Mouse (Mus musculus) embryonic facial prominence, embryonic 12.5 days (tissue): ENCODE results near the gene 1700029H14Rik. TPM values are rescaled to one million over a fixed set of nuclear protein-coding genes. Genes with fewer than 3 reads are reported as not detected.

Experiments
- ATAC-seq: fragments of 200-750 bp; cut with Nextera tagmentation; 2 replicates; pipeline ENCODE4 v1.8.0; 2017; ENCODE audit not compliant: insufficient number of reproducible peaks, insufficient read depth, low FRiP score, low TSS enrichment
- H3K27ac ChIP-seq: fragments of 300-500 bp; sonication (generic); 2 replicates; pipeline ENCODE4 v1.5.1; 2016; ENCODE audit warnings: mild to moderate bottlenecking
- H3K27me3 ChIP-seq: fragments of 300-500 bp; sonication (generic); 2 replicates; pipeline ENCODE4 v1.6.1; 2016; ENCODE audit warnings: mild to moderate bottlenecking, moderate library complexity
- H3K36me3 ChIP-seq: fragments of 300-500 bp; sonication (generic); 2 replicates; pipeline ENCODE4 v1.6.1; 2016; ENCODE audit warnings: mild to moderate bottlenecking
- H3K4me1 ChIP-seq: fragments of 300-500 bp; sonication (generic); 2 replicates; pipeline ENCODE4 v1.6.1; 2016
- H3K4me2 ChIP-seq: fragments of 300-500 bp; sonication (generic); replicated peaks from 2 replicates; pipeline ENCODE4 v1.6.1; 2016; ENCODE audit warnings: mild to moderate bottlenecking, moderate library complexity
- H3K4me3 ChIP-seq: fragments of 300-500 bp; sonication (generic); 2 replicates; pipeline ENCODE4 v1.5.1; 2016; ENCODE audit warnings: mild to moderate bottlenecking
- H3K9ac ChIP-seq: fragments of 300-500 bp; sonication (generic); 2 replicates; pipeline ENCODE4 v1.6.1; 2016; ENCODE audit warnings: mild to moderate bottlenecking, moderate library complexity
- H3K9me3 ChIP-seq: fragments of 300-500 bp; sonication (generic); 2 replicates; pipeline ENCODE4 v1.6.1; 2016; ENCODE audit warnings: mild to moderate bottlenecking, moderate library complexity
- WGBS: fragments of 180-500 bp; shearing (Covaris S2); methylation state at CpG from one replicate; pipeline ENCODE4 v1.1.7; 2016; 5-methylcytosine and 5-hydroxymethylcytosine counted together
- polyA plus RNA-seq: library from polyadenylated mRNA; unstranded; fragments of >200 nt; fragmentation: Nextera tagmentation; extraction: Ambion mirVana; gene quantifications from 2 replicates; pipeline ENCODE4 v1.2.1, GENCODE M21; 2016

Gene 1700029H14Rik
- polyA plus RNA-seq, 1 experiment from 2014 or later = not detected

DNA sequence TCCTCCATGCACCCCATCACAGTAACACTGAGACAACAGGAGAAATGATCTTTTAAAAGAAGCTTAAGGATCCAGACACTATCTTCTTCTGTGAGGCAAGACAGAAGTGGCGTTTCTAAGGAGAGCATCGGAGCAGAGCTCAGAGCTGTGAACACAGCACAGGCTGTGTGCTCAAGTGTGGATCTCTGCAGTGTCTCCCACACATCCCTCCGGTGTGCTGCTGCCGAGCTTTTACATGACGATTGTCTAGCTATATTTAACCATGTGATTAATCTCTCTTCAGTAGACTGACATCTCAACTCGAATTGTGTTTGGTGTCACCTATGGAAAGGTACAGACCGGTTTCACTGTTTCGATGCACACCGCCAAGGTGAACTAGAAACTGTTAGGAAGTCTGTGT, 42.8 kb downstream of the 1700029H14Rik start:
- no peak overlapping the region for H3K9ac ChIP-seq
- no peak overlapping the region for H3K27ac ChIP-seq
- H3K9me3 ChIP-seq = no peaks in the 10 kb centered on the region
- no peak overlapping the region for H3K4me2 ChIP-seq
- no peaks in the 10 kb centered on the region for H3K36me3 ChIP-seq
- no peak for ATAC-seq
- no peak overlapping the region for H3K4me3 ChIP-seq
- 87% methylated on average over 9 of the region's 9 CpGs for WGBS
- H3K27me3 ChIP-seq = no peaks in the 10 kb centered on the region; the same call in 1 of the 2 replicates
- no peaks in the 10 kb centered on the region for H3K4me1 ChIP-seq

DNA sequence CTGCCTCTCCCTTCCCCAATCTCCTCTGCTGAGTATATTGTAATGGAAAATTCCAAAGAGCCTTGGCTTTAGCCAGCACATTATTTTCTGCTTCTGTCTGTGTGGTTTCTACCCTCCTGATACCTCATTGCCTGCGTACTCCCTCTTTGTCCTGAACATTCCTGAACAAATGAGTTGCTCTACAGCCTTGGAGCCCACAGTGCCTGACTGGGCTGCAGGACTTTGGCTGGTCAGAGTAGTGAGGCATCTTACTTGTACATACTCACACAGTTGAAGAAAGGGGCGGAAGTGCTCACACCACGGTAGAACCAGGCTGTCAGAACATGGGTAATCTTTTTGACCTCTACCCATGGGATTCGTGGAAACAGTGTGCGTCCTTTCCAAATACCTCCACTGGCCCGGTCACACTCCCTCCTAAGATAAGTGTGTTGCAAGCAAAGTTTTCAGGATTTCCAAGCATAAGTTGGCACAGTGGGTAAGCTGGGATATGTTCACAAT, 44.9 kb downstream of the 1700029H14Rik start:
- H3K4me2 ChIP-seq = no peak overlapping the region
- no peak overlapping the region for H3K9ac ChIP-seq
- no peaks in the 10 kb centered on the region for H3K36me3 ChIP-seq
- H3K4me1 ChIP-seq = no peaks in the 10 kb centered on the region
- no peaks in the 10 kb centered on the region; the same call in 1 of the 2 replicates for H3K27me3 ChIP-seq
- no peak overlapping the region for H3K27ac ChIP-seq
- no peak overlapping the region for H3K4me3 ChIP-seq
- no peak for ATAC-seq
- H3K9me3 ChIP-seq = no peaks in the 10 kb centered on the region
- 85% methylated on average over 6 of the region's 6 CpGs for WGBS

DNA sequence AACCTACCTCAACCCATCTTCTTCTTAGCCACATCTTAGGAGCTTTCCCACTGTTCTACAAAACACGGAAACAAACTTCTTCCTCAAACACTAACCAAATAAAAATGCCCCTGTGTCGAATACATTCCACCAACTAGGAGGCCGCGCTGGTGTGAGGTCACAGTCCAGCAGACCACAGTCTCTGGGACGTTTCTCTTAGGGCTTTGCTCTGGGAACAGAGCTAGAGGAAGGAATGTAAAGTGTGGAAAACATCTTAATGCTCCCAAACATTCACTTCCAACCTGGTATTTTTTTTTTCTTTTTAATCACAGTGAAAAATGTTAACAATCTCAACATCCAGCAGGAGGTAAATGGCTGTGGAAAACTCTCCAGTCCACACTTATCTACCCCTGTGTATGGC, 45.5 kb downstream of the 1700029H14Rik start:
- no peaks in the 10 kb centered on the region for H3K4me1 ChIP-seq
- H3K9me3 ChIP-seq = no peaks in the 10 kb centered on the region
- 78% methylated on average over 5 of the region's 5 CpGs for WGBS
- ATAC-seq = no peak
- no peak overlapping the region for H3K4me3 ChIP-seq
- H3K9ac ChIP-seq = no peak overlapping the region
- H3K36me3 ChIP-seq = no peaks in the 10 kb centered on the region
- no peak overlapping the region for H3K4me2 ChIP-seq
- H3K27ac ChIP-seq = no peak overlapping the region
- H3K27me3 ChIP-seq = no peaks in the 10 kb centered on the region

DNA sequence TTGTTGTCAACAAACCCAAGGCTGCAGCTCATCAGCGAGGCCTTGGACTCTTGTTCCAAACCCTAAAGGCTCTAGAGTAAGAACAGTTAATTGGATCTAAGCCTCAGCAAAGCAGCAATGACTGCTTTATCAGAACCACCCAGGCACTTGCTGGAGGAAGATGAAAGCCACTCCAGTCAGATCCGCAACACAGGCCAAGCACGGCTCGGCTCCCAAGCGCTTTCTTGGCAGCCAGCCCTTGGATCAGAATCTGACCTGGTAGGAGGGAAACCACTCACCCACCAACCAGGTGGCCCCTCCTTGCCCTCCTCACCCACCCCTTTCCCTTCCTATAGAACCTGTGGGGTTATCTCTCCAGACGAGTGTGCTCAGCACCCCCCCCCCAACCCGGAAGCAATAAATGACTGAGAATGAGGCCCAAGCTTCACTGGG, 46.2 kb downstream of the 1700029H14Rik start:
- 81% methylated on average over 7 of the region's 7 CpGs for WGBS
- Histone ChIP-seq H3K4me1 (no peaks in the 10 kb centered on the region), H3K4me3 (no peak overlapping the region), H3K9me3 (no peaks in the 10 kb centered on the region), H3K9ac (no peak overlapping the region), H3K4me2 (no peak overlapping the region), H3K27me3 (no peaks in the 10 kb centered on the region), H3K36me3 (no peaks in the 10 kb centered on the region), H3K27ac (no peak overlapping the region)
- no peak for ATAC-seq

DNA sequence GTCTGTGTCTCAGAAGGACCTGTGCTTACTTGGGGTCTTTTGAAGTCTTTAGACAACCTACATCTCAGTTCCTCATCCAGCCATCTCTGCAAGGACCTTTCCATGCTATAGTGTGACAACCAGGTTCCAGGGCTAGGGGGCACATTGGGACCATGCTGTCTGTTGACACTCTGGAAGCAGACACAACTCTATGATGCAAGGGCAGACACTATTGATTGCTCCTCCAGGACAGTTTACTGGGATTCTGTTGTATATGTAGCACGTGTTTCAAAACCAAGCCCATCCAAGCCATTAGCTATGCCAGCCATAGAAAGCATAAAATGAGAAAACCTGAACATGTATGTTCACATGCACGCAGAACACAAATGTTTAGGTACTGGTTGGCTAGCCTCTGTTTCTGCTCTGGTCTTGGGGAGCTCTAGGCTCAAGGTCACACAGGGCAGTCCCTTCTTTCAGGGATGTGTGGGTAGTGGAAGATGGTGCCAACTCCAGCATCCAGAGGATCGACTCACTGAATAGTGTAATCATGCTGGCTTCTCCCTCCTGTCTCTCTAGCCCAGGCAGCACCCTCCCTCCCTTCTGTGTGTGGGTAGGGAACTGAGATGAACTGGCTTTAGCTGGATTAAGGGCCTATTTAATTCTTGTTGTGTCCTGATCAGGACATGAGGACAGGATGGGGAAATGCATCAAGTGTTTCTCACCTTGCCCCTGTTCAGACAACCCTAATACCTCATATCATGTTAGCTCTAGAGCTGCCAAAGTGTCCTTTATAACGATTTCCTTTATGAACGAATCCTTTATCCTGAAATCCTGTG, 48.5 kb downstream of the 1700029H14Rik start:
- Histone ChIP-seq H3K9ac (no peak overlapping the region), H3K36me3 (no peaks in the 10 kb centered on the region), H3K4me1 (no peaks in the 10 kb centered on the region), H3K9me3 (no peaks in the 10 kb centered on the region), H3K27me3 (no peaks in the 10 kb centered on the region), H3K4me3 (no peak overlapping the region), H3K27ac (no peak overlapping the region), H3K4me2 (no peak overlapping the region)
- 76% methylated on average over 5 of the region's 5 CpGs for WGBS
- ATAC-seq = no peak

DNA sequence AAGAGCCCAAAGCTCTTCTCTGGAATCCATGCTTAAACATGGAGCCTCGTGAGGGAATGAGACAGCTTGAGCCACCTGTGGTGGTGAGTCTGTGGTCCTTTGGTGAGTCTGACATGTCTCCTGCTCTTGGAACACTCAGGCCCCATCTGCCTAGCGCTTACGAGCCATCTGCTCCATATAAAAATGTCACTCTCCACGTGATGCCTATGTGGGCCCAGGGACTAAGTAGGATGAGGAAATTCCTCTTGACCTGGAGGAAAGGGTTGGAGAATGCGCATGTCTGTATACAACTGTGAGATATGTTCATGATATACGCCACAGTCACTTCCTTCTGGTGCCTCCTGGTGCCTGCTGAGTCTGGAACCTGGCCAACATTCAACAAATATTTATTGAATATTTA, 49.6 kb downstream of the 1700029H14Rik start:
- 77% methylated on average over 6 of the region's 6 CpGs for WGBS
- ATAC-seq = no peak

DNA sequence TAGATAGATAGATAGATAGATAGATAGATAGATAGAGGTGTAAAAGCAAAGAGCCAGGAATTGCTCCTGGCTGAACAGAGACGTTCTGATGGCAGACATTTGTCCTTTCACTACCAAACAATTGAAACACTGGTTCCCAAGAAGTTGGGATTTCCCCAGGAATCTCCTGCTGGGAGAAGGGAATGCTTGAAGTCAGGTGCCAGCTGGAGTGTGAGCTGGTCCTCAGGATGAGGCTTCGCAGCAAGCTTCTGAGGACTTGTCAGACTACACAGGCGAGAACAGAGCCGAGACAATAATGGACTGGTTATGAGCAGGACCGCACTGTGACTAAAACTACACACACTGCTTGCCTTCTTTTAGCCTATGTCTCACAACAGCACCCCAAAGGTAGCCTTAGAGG, 50.2 kb downstream of the 1700029H14Rik start:
- H3K4me1 ChIP-seq = no peaks in the 10 kb centered on the region
- H3K9ac ChIP-seq = no peak overlapping the region
- no peak for ATAC-seq
- no peak overlapping the region for H3K27ac ChIP-seq
- no peak overlapping the region for H3K4me2 ChIP-seq
- no peaks in the 10 kb centered on the region for H3K27me3 ChIP-seq
- WGBS = 77% methylated on average over 5 of the region's 5 CpGs
- no peaks in the 10 kb centered on the region for H3K36me3 ChIP-seq
- H3K9me3 ChIP-seq = no peaks in the 10 kb centered on the region
- no peak overlapping the region for H3K4me3 ChIP-seq

More for the DNA sequence above, 49.6 kb downstream of the 1700029H14Rik start:
- Histone ChIP-seq H3K9ac (no peak overlapping the region), H3K4me2 (no peak overlapping the region), H3K36me3 (no peaks in the 10 kb centered on the region), H3K9me3 (no peaks in the 10 kb centered on the region), H3K4me3 (no peak overlapping the region), H3K4me1 (no peaks in the 10 kb centered on the region), H3K27ac (no peak overlapping the region), H3K27me3 (no peaks in the 10 kb centered on the region)

DNA sequence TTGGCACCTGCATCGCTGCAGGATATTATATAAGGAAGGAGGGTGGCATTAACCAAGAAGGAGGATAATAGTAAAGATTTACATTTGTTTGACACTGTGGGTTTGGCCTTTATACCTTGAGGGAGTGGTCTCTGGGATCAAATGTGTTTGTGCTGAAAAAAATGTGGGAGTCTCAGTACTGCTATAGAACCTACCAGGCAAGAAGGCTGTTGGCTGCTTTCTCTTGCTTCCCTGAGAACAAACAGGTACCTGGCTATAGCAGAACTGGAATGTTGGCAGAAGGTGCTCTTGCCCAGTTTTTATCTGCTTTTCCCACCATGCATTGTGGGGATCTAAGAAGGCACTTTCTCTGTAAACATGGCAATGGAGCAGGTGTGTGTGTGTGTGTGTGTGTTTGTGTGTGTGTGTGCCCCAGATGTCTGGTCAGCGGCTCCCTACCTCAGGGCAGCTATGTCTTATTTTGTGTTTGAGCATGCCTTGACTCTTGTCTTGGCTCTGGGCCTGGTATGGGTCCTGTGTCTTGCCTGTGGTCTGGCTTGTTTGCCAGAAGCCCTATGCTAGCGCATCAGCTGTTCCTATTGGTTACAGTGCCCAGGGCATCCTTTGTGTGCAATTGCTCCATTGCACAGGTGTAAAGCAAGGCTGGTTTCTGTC, 54.9 kb downstream of the 1700029H14Rik start:
- no peak overlapping the region for H3K4me2 ChIP-seq
- H3K27me3 ChIP-seq = no peaks in the 10 kb centered on the region
- ATAC-seq = no peak
- no peak overlapping the region for H3K9ac ChIP-seq
- no peaks in the 10 kb centered on the region for H3K36me3 ChIP-seq
- H3K27ac ChIP-seq = no peak overlapping the region
- no peaks in the 10 kb centered on the region for H3K9me3 ChIP-seq
- no peak overlapping the region for H3K4me3 ChIP-seq
- 77% methylated on average over 3 of the region's 3 CpGs for WGBS
- H3K4me1 ChIP-seq = no peaks in the 10 kb centered on the region

DNA sequence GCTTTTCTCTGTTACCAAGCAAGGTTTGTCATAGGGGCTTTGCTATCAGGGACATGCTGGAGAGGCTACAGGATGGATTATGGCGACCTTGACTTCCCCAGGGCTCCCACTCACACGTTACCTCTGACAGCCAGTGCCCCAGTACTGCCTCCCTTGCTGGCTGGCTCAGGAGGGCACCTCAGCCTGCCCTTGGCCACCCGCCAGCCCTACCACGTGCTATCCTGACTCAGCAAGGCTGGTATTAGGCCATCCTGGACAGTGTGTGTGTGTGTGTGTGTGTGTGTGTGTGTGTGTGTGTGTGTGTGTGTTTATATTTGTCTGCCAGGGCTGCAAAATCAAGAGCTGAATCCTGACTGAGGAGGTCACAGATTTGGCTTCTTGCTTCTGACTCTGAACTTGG, 55.4 kb downstream of the 1700029H14Rik start:
- no peaks in the 10 kb centered on the region for H3K9me3 ChIP-seq
- H3K27me3 ChIP-seq = no peaks in the 10 kb centered on the region
- ATAC-seq = no peak
- no peak overlapping the region for H3K4me2 ChIP-seq
- 49% methylated on average over 4 of the region's 4 CpGs for WGBS
- H3K27ac ChIP-seq = no peak overlapping the region
- no peak overlapping the region for H3K4me3 ChIP-seq
- no peaks in the 10 kb centered on the region for H3K36me3 ChIP-seq
- H3K4me1 ChIP-seq = no peaks in the 10 kb centered on the region
- no peak overlapping the region for H3K9ac ChIP-seq

DNA sequence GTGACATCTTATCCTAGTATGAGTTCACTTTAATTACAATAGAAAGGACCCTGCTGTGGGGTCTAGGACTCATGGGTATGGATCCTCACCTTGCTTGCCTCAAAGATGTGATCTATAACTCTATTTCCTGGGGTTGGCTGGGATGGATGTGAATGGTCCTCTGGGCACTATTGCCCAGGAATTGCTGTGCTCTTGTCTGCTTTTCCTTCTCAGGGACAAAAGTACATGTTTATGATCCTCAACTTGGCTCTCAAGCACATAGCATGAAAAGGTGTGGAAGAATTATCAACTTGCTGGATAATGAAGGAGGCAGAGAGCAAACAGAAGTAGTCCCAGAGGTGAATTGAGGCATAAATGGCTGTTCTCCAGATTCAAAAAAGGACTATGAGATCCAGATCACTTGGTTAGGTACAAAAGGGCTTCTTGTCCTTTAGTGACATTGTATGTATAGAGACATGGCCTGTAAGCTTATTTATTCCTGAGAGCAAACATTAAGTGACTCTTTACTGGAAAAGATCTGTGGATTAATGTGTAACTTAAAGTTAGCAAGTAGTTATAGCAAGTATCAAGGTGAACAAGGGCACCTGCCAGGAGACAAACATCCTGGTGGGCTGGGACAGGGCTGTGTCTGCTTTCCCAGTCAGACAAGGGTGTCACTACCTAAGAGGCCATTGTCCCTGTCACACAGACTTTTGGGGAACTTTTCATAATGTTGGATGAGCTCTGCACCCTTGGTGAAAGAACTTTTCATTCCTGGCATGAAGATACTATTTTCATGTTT, 57.2 kb downstream of the 1700029H14Rik start:
- Histone ChIP-seq H3K27me3 (no peaks in the 10 kb centered on the region), H3K27ac (no peak overlapping the region), H3K4me2 (no peak overlapping the region), H3K9ac (no peak overlapping the region), H3K36me3 (no peaks in the 10 kb centered on the region), H3K9me3 (no peaks in the 10 kb centered on the region), H3K4me3 (no peak overlapping the region), H3K4me1 (no peaks in the 10 kb centered on the region)
- no peak for ATAC-seq

DNA sequence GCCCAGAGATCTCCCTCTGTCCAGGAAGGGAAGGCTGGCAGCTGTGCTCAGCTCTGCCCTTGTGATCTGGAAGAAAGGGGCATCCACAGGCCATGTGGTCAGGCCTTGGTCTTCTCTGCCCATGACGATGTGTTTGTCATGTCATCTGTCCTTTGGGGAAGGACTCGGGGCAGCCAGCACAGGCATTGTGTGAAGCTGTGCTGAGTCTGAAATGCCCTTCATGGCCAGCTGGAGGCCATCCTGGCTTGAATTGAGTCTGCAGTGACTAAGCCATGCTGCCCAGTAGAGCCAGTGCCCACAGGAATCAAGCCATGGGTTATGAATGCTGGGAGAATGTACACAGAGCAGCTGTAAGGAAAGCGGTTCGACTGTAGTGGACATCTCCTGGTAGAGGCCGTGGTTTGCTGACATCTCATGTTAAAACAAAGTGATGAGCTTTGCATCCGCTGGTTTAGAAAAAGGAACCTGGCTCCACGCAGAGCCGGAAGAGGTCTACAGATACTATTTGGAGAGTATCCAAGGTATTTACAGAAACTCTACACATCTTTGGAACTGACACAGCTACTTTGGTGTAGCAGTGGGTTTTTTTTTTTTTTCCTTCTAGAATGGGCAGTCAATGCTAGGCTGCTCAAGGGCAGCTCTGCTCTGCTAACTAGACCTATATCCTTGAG, 58.2 kb downstream of the 1700029H14Rik start:
- Histone ChIP-seq H3K9me3 (no peaks in the 10 kb centered on the region), H3K36me3 (no peaks in the 10 kb centered on the region), H3K4me1 (no peaks in the 10 kb centered on the region), H3K27ac (no peak overlapping the region), H3K9ac (no peak overlapping the region), H3K4me2 (no peak overlapping the region), H3K27me3 (no peaks in the 10 kb centered on the region), H3K4me3 (no peak overlapping the region)
- 91% methylated on average over 8 of the region's 8 CpGs for WGBS
- no peak for ATAC-seq
